In genomic region chr11:57201245-57201976, GRCm38 (mm10) we compare ENCODE assay signal across 9 mouse cellular contexts.
DNase-seq lines count a peak whose midpoint lies in the region; ATAC-seq and TF ChIP-seq lines count a peak whose summit lies in the region.
"Had no signal": no experiment of that assay in that cellular context is flagged by ENCODE, and none has a peak within 500 bp of the region (broad histone marks: within the 10 kb centered on the region; RNA-seq: fewer than 3 reads in every experiment).

No protein-coding gene starts in this region.

- peak; percentile 7 for DNase-seq in adrenal gland, postnatal 14 days
- no peak for DNase-seq in adrenal gland, adult 8-10 months
- peak; percentile 36 for DNase-seq in liver, adult 2 months (ENCODE audit: extremely low read depth, low read depth, low spot score)
- DNase-seq in liver, embryonic 11.5 days (ENCODE audit: low spot score) = no peak
- peak; percentile 18 for DNase-seq in kidney, adult 11 months
- DNase-seq in kidney, postnatal 36 days = peak; percentile 26 to 37
- DNase-seq in right cerebral cortex, adult 2 months (ENCODE audit: low spot score in 2 of 2) = no peak
- no peak for DNase-seq in left cerebral cortex, postnatal 14 days (ENCODE audit: low spot score in 2 of 2)
- DNase-seq: layer of hippocampus, adult 9-11 months had no signal

- TF ChIP-seq POLR2A in liver, adult 2 months (IDR thresholded peaks at IDR 0.05; ENCODE audit: extremely low read depth, insufficient read depth, low read length) = no peak

- H3K27ac ChIP-seq in liver, adult 2 months (replicated peaks; ENCODE audit: insufficient read depth, low read depth, low read length) = peak overlapping the region; percentile 50
- H3K27ac ChIP-seq in liver, embryonic 11.5 days (ENCODE audit: low read depth, low read length) = no peak overlapping the region

- no peaks in the 10 kb centered on the region for H3K79me2 ChIP-seq in liver, adult 2 months (ENCODE audit: control insufficient read depth, insufficient read depth, low read length)

- WGBS in liver, adult 2 months = 62% methylated on average over 10 of the region's 10 CpGs
- 58% methylated on average over 10 of the region's 10 CpGs for WGBS in liver, embryonic 11.5 days

- ATAC-seq in liver, embryonic 11.5 days (replicated peaks; ENCODE audit: low FRiP score) = no peak

- H3K36me3 ChIP-seq in liver, adult 2 months (ENCODE audit: control insufficient read depth, insufficient read depth, low read length) = no peaks in the 10 kb centered on the region
- no peaks in the 10 kb centered on the region for H3K36me3 ChIP-seq in liver, embryonic 11.5 days (ENCODE audit: control insufficient read depth, insufficient read depth, low read length)

- intact Hi-C loops in left cerebral cortex, postnatal 14 days (cut with DNase I) = no loop called here

- no peaks in the 10 kb centered on the region for H3K27me3 ChIP-seq in liver, adult 2 months (ENCODE audit: control insufficient read depth, insufficient read depth, low read length)
- no peaks in the 10 kb centered on the region for H3K27me3 ChIP-seq in liver, embryonic 11.5 days (replicated peaks; ENCODE audit: control insufficient read depth, insufficient read depth, low read length)

- H3K4me3 ChIP-seq in liver, adult 2 months (ENCODE audit: insufficient read depth, low read depth, low read length) = no peak overlapping the region
- H3K4me3 ChIP-seq in liver, embryonic 11.5 days (ENCODE audit: low read depth, low read length) = no peak overlapping the region

- no peak overlapping the region for H3K9ac ChIP-seq in liver, adult 2 months (ENCODE audit: low read depth, low read length)
- H3K9ac ChIP-seq in liver, embryonic 11.5 days (ENCODE audit: low read depth, low read length) = no peak overlapping the region

- no peak overlapping the region for H3K4me2 ChIP-seq in liver, embryonic 11.5 days

- H3K9me3 ChIP-seq in liver, embryonic 11.5 days (ENCODE audit: control insufficient read depth, low read length) = no peaks in the 10 kb centered on the region

- TF ChIP-seq CTCF in liver, adult 2 months (IDR thresholded peaks at IDR 0.05; ENCODE audit: low read depth, low read length) = no peak

- H3K4me1 ChIP-seq in liver, adult 2 months (ENCODE audit: control insufficient read depth, insufficient read depth, low read length) = no peaks in the 10 kb centered on the region; the same call in 1 of the 2 replicates
- no peaks in the 10 kb centered on the region for H3K4me1 ChIP-seq in liver, embryonic 11.5 days (replicated peaks; ENCODE audit: control insufficient read depth, insufficient read depth, low read length)

Comparison
In these comparisons a context has a peak if more than half of its experiments do, and no peak if none do; other contexts are left out.
1. DNase-seq: peak in adrenal gland, postnatal 14 days (single experiment), liver, adult 2 months (single experiment), kidney, adult 11 months (single experiment) and kidney, postnatal 36 days (2 of 2); none in adrenal gland, adult 8-10 months (single experiment), liver, embryonic 11.5 days (single experiment), right cerebral cortex, adult 2 months (0 of 2) and left cerebral cortex, postnatal 14 days (0 of 2).